Mouse (Mus musculus) natural killer cell, adult 2 months (primary cell): ENCODE measurements around the gene Ifitm1.
"Not testable (repeated sequence)": the region's sequence is repeated elsewhere in the genome, so short reads cannot be mapped to it uniquely, and the experiment has no call there.

Source experiments
- DNase-seq, 2 experiments: peaks; one replicate each; pipeline ENCODE4 v3.0.0; 2022; ENCODE audit warnings: low spot score in 2 of 2

Gene Ifitm1

DNA sequence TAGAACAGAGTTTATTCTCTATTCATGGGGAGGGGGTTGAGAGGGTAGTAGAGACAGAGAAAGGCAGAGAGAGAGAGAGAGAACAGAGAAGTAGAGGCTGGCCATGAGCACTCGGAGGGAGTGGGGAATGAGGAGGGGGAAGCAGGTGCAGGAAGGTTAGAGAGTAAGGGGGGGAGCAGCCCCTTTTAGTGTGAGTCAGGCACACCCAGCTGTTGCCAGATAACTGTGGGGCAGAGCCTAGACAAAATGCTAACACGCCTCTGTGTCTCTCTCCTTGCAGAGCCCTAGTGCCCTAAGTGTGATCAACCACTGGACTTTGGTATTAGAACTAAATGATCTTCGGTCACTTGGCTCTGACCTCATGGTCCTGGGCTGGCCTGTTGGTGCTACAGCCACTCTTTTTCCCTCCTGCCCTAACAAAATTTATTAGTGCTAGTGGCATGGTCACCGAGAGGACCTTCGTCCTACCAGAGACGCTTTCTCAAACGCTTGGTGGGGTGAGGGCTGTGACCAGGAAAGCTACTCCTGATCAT, 44.3 kb downstream of the Ifitm1 start:
- no peak for DNase-seq

DNA sequence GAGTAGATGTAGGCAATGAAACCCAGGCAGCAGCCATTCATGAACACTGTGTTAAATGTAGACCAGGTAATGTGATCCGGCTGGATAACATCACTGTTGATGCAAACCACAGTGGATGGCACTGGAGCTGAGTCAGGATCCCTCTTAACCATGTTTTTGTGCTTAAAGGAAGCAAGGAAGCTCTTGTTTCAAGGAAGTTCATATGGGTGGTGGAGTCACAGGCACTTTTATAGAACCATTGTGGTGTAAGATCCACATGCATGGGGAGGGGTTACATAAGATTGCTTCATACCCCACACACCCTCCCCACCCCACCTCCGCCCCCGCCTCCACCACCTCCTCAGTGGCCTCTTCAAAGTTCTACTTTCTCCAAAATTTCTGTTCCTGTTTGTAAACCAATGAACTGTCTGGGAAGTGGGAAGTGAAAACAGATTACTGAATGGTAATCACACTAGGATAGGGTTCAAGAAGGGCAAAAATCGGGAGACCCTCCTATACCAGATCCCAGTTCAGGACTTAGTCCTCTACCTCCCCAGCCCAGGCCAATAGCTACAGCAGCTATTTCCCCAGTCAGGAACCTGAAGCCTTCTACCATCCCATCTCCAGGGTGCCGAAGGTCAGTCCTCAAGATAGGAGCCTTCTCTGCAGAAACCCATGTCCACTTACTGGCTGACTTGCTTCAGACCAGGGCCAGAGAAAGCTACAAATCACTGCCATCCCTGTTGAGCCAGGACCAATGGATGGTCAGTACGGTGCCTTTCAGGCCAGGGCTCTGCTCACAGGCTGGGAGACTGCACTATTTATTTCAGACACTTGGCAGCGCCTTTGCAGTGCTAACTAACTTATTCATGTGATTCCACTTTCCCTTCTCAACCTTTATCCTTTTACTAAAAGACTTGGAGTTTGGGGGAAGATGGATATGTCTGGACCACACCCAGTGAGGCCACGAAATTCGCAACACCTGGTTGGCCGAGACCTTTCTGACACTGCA, 50.0 kb downstream of the Ifitm1 start:
- DNase-seq = no peak

DNA sequence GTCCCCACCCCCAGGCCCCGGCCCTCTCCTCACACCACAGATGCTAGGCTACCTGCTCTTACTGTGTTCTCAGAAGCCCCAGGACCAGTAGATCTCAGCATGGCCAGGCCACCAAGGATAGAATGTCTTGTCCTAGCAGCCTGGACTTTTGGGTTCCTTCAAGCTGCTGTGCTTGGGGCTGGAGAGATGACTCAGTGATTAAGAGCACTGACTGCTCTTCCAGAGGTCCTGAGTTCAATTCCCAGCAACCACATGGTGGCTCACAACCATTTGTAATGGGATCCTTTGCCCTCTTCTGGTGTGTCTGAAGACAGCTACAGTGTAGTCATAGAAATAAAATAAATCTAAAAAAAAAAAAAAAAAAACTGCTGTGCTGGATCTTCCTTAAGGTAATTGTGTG, 50.8 kb downstream of the Ifitm1 start, which contains the start of gene Ifitm6:
Gene Ifitm6, minus strand, starts transcription at position 101 of the 400 bp plus-strand sequence.
- not testable (repeated sequence) for DNase-seq

DNA sequence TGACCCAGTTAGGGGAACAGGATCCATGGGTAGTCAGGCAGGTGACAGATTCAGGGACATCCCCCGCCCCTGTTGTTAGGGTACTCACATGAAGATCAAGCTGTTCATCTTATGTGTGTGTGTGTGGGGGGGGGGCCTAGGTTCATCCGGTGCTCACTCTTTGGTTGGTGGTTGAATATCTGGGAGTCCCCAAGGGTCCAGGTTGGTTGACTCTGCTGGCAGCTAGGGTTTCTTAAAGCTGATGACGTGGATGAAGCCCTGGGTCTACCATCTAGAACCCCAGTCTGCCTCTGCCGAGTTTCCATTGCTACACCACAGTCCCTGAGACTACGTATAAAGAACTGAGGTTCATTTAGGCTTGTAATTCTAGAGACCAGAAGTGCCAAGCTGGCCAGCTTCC, 52.0 kb downstream of the Ifitm1 start:
- DNase-seq = no peak
